Mouse (Mus musculus): ENCODE measurements at regions not wholly inside any gene's neighbourhood (a gene's known extent, or its start where the extent isn't known, plus 50 kb on each side); places are given as distances from the start of the nearest gene placed in this dataset.

- TF ChIP-seq CTCF (IDR thresholded peaks at IDR 0.05; ENCODE audit: insufficient read depth, low read length) (no peak), POLR2A (IDR thresholded peaks at IDR 0.05; ENCODE audit: borderline replicate concordance, extremely low read depth, low read depth, low read length) (no peak)
Observed at GRCm38 (mm10) chr3:80322291-80322690, 438.0 kb downstream of the Fam198b start.

Measured in lung, adult 2 months (tissue).